Mouse (Mus musculus) stomach, postnatal 0 days (tissue): ENCODE data around the gene Itga9.

Source experiments
- CTCF ChIP-seq: IDR thresholded peaks from 2 replicates; pipeline ENCODE4 v1.5.1; 2016; ENCODE audit warnings: antibody characterized with exemption, low read depth, mild to moderate bottlenecking, moderate library complexity
- EP300 ChIP-seq: optimal IDR thresholded peaks from 2 replicates; pipeline ENCODE3; 2016; ENCODE audit warnings: antibody characterized with exemption

DNA sequence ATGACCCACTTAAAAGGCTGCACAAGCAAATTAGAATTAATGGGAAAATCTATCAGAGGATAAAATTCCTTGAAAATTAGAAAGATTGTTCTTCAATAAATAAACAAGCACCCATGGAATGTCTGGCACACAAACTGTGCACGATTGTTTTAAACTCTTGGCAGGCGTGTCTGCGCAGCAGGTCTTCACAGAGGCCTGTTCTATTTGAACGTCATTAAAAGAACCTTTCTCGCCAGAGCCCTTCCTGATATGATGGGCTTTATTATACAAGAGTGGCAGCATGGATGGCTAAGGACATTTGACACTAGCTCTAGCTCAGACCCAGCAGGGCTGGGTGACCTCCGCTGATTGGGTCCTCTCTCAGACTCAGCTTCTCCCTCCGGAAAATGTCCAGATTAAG lies 192.6 kb downstream of the Itga9 start:
- TF ChIP-seq EP300 (no peak), CTCF (no peak)
